Mouse (Mus musculus) cerebellum, postnatal 14 days (tissue): Measurements from ENCODE around the gene Tspo2.
"Not testable (repeated sequence)": the region's sequence is repeated elsewhere in the genome, so short reads cannot be mapped to it uniquely, and the experiment has no call there.

Experiments used
- DNase-seq, 2 experiments: peaks; one replicate each; pipeline ENCODE4 v3.0.0; 2021; ENCODE audit warnings: mixed read lengths in 2 of 2

Tspo2 gene

DNA sequence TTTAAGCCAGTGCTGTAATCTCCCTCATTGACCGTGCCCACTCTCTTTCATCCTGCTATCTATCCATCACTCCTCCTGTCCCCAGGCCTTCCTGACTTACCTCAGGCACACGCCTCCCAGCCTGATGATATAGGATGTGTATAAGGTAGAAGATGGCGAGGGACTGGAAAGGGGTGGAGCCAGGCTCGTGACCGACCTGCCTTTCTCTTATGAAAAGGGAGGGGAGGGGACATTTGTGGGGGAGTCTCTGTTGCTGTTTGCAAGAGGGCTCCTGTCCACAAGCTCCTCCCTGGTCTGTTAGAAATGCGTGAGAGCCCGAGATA lies at the start of gene Tspo2:
TSS of gene Tspo2 (minus strand) at position 170 of the 323 bp plus-strand sequence.
- no peak for DNase-seq

DNA sequence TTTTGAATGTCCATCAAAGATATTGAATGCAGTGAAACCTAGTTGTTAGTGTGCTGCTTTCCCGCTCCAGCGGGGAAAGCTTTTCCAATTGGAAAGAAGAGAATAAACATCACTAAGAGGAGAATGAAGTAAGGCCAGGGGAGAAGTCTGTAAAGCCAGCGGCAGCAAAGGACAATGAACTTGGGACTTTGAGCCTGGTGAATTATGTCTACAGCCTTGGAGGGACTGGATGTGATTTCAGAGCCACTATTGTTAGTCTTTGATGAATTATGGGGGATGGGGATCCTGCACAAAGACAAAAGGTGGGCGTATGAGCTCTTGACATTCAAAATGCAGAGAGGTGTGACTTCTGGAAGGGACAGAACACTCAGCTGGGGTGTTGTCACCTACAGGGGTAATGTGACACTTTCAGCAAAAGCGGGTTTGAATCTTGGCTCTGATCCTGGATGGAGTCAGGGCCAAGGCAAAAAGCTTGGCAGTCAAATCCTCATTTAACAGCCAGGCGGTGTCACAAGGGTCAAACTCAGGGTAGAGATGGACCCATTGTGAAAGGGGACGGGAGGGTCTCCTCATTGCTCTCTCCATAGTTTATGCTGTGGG lies 49.6 kb upstream of the Tspo2 start:
- peak in 1 of 2 experiments; percentile 22 for DNase-seq

DNA sequence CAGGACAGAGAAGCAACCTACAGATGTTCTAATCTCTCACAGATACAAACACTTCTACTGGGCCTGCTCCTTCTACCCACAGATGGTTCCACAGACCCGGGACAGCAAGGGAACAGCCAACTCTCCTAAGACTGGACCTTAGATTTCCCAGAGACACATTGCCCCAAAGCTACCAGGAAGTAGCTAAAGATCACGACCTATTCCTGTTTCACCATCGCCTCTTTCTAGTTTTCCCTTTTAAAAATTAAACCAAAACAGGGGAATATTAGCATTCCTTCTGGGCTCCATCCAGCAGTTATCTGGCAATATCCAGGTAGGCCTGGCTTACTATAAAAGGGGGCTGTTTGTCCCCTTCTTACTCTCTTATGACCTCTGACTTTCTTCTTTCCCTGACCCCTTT lies 46.7 kb upstream of the Tspo2 start:
- no peak for DNase-seq

DNA sequence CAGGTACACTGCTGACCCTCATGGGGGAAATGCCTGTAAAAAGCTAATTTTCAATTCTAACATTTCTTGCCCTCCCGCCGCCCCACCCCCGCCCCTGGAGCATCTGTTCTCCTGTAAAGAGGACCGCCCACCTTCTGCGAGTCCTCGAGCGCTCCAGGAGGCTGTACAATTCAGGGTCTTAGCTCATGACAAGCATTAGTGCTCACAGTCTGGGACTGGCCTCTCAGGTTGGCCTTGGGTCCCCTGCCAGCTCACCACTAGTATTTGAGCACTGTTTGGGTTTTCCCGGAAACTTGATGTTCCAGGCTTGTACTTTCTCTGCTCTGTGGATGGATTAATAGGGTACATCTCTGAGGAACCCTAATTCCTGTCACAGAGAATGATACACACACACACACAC lies 42.7 kb upstream of the Tspo2 start:
- no peak for DNase-seq

DNA sequence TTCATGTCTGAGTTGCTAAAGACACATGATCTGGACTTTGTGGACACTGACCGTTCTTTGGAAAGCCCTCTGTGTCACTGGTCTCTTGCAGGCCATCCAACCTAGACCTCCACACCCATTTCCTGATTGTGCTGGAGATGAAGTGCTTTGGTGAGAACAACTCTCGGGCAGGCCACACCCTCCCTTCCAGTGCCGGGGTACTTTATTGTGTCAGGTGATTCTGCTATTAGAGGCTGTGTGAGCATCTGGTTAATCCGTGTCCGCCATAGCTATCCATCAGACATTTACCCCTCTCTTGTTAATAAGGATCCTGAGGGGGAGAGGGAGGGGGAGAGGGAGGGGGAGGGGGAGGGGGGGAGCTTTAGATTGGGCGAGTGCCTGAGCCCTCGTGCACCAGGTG lies 42.3 kb upstream of the Tspo2 start:
- no peak for DNase-seq

DNA sequence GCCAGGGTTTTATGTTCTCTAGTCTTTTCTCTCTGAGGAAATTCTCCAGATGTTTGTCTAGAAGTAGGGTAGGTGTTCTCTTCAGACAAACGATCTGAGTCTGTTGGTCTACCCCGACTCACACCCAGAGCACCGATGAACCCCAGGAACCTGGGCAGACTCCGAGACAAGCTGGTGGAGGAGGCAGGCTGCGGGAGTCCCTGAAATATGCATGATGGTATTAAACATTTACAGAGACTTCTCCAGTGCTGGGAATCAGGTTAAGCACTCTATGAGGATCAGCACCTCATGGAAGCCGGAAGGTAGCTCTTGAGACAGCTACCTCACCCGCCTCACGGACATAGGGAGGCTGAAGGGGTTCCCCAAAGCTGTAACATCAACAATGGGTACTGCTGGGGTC lies 41.3 kb upstream of the Tspo2 start:
- no peak for DNase-seq

DNA sequence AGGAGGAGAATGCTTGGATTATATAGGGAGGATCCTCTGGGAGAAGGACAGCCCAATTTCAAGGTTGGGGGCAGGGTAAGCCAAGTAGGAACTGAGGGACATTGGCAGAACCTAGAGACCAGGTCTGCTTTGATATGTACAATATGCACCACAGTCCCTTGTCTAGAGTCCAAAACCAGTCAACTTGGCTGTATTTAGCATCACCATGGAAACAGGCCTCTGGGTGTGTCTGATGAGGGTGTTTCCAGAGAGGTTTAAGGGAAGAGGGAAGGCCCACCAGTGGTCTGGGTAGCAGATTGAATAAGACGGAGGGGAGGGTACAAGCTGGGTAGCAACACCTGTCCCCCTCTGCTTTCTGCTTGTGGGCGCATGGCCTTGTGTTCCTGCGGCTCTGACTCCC lies 38.1 kb upstream of the Tspo2 start:
- DNase-seq, result no peak

DNA sequence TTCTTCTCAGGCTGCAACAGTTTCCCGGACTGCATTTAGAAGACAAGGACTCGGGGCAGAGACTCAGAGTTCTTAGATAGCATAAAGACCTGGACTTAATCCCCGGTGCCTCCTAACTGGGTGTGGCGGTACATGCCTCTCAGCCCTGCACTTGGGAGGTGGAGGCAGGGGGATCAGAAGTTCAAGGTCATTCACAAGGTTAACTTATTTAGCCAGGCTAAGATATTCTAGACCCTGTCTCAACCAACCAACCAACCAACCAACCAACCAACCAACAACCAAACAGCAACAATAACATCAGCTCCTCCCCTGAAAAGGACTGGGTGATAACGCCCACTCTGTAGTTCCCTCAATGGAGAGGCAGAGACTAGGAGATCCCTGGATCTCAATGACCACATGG lies 32.9 kb upstream of the Tspo2 start:
- DNase-seq, result no peak

DNA sequence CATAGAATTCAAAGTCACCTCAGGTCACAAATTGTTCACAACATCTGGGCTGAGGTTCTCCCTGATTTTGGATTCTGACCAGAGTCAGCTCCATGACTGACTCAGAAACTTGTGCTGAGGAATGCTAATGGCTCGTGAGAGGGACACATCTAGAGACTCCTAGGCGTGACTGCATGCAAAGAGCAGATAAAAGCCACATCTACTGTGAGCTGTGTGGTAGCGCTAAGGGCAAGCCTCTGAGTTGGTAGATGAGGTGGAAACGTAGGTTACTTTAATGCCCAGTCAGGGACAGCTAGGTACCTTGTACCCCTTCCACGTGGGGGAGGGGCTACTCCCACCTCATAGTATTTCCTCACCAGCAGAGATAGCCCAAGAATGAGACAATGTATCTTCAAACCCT lies 32.4 kb upstream of the Tspo2 start:
- no peak for DNase-seq

DNA sequence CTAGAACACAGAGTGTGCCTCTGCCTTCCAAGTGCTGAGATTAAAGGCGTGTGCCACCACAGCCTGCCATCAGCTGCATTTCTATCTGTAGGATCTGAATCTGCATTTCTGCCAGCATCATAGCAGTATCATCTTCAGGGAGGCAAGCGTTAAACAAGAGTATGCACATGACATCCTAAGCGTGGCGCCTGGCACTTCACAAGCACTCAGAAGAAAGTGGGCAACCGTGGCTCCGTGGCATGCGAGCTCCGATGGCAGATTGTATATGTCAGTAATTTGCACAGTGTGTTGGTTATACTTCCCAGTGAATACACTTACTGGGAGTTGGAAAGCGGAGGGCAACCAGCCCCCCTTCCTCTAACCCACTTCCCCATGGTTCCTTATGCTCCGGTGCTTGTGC lies 28.6 kb upstream of the Tspo2 start:
- DNase-seq, result no peak

DNA sequence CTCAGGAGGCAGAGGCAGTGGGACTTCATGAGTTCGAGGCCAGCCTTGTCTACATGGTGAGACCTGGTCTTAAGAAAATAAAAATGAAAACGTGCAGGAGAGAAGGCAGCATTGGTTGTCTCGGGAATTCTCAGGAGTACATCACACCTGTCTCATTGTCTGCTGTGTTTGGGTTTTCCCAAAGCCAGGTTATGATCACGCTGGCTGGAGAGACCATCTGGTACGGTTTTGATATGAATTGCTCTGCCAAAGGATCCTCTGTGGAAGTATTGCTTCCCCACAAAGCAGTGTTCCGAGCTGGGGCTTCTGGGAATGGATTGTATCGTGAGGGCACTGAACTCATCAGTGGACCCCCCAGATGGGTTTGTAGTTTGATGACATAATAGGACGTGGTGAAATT lies 24.1 kb upstream of the Tspo2 start:
- DNase-seq, result no peak

DNA sequence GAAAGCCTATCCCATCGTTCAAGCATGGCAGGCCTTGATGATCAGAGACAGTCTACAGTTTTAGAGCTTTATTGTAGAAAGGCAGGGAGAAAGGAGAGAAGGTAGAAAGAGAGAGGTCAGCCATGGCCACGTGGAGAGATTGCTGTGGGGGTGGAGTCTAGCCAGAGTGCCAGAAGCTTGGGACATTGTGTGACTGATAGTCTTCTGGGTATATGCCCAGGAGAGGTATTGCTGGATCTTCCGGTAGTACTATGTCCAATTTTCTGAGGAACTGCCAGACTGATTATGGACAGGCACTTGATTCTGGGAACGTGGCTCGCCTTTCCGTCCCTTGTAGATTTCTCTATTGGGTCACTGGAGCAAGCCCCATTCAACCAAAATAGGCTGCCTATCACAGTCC lies 23.0 kb upstream of the Tspo2 start:
- not testable (repeated sequence) for DNase-seq

DNA sequence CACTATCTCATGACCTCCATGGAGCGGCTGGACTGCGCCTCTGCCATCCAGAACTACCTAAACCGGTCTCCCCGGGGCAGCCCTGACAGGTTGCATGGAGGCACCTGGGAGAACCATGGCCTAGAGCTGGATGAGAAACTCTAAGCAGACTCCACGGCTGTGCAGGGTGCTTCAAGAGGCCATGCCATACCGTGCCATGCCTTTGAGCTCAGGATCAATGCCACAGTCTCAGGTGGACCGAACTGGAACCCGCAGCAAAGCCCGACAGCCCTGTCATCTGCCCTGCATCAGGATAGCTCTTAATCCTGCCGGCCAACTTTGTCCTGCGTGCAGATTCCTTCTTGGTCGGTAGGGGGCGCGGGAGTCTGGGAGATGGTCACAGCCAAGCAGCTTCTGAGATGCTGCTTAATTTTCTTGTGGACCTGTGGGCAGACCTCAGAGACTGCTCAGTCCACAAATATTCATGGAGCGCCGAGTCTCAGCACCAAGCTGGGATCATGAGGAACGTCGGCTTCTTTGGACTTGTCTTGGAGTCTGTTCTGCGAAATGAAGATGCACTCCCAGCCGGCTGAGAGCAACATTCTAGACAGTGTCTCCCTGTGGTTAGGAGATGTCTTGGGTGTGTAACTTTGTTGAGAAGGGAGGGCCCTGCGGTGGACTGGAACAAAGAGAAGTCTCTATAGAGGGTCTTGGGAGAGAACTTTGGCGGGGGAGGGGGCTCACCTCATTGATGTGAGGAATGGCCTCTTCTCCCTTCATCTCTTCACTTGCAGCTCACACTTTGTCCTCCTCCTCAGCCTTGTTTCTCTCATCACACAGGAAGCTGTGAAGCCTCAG lies 16.3 kb upstream of the Tspo2 start:
- peak; percentile 95 to 96 for DNase-seq

DNA sequence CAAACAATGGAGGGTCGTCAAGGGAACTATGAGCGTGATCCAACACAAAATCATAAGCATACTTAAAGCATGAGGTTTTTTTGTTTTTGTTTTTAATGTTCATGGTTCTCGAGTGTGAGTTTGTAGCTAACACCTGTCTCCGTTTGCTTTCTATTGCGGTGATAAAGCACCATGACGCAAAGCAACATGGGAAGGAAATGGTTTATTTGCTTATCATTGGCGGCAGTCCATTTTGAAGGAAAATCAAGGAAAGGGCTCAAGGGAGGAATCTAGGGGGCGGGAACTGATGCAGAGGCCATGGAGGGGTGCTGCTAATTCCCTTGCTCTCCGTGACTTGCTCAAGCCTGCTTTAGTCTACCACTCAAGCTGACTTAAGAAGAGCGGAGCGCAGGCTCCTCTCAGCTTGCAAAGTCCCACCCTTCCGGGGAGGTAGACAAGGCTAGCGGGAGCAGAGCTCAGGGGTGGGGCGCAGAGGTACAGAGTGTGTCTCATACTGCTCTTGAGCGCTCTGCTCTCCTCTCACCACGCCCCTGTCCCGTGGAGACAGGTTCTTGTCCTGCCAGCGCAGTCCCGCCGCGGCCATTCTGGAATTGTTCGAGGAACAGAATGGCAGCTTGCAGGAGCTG lies 15.6 kb upstream of the Tspo2 start:
- no peak for DNase-seq

DNA sequence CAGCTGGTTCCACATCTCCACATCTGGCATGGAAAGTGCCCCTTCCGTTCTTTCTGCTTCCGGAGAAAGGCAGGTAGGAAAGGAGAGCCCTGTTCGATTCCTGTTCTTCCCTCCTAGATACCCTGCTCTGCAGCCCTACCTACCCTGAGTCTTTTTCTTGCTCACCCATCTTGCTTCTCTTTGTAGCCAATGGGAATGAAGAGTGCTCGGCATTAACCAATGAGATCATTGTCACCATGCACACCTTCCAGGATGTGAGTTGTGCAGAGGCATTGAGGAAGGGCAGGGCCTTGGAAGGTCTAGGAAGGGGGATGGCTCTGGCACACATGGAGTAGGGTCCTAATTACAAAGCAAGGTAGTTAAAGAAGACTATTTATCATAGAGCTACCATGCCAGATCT lies 12.1 kb upstream of the Tspo2 start:
- no peak for DNase-seq

DNA sequence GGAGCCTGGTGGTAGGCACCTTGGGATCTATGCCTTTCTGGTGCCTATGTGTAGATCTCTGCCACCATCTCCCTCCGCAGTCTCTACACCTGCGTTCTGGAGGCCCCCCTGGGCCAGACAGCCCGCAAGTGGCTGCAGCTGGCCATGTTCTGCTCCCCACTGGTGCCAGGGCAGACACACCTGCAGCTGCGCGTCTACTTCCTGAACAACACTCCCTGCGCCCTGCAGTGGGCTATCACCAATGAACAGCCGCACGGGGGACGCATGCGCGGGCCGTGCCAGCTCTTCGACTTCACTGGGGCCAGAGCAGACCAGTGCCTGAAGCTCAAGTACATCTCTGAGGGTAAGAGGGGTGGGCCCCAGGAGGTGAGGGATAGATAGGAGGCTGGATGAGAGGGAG lies 10.8 kb upstream of the Tspo2 start:
- DNase-seq, result no peak

DNA sequence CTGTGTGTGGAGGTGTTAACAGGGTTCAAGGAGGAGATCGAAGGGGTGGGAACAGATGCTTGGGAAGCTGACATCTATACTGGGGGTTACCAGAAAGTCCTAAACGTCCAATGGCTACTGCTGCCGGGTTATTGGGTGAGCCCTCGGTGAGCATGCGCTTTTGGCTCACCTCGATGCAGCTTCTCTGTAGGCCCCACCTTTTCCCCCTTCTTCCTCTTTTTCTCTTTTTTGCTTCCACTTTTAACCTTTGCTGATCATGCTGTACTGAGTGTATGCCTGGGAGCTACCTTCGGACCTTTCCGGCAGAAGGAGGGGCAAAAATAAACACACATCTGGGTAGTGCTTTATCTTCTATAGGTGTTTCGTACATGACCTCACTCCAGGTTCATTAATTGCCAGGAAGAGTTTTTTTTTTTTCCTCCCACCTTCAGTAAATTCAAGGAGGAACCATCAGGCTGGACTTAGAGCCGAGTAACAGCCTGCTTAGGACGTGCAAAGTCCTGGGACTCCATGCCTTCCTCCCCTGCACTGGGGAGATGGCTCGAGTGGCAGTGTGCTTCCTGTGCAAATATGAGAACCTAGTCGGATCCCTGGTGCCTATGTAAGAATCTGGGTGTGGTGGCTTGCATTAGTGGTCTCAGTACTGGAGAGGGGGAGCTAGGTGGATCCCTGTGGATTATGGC lies 6.8 kb upstream of the Tspo2 start:
- no peak for DNase-seq

DNA sequence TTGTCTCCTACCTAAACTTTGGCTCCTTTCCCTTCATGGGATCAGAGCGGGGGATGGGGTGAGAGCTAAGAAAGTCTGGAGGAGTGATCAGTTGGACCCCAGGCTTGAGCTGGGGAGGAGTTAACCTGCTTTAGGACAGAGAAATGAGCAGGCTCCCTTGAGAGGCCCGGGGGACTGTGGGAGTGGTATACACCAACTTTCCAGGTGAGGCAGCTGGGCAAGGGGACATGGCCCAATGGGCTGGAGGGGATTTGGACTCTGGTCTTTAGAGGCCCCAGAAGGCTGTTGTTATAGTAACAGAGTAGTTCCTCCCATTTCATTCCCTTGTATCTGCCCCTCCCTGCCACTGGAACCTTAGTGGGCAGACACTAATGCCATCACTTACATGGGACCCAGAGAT lies 4.6 kb upstream of the Tspo2 start:
- DNase-seq, result no peak

DNA sequence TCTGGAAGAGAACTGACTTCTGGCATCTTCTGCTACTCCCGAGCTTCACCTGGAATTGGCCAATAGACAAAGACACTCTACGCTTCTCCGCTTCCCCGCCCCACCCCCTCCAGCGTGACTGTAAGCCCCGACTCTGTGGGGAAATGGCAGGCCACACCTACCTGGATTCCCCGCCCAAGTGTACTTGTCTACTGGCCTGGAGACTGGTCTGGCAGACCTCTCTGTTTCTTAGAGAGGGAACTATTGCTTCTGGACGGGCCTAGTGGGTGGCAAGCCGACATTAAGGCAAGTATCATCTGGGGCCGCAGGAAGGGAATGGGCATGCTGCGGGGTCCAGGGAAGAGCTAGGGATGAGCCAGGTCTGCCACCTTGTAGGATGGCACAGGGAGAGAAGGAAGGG lies 3.4 kb upstream of the Tspo2 start, which contains the start of gene Unc5cl:
TSS of gene Unc5cl (plus strand) at position 214 of the 400 bp plus-strand sequence.
- no peak for DNase-seq

DNA sequence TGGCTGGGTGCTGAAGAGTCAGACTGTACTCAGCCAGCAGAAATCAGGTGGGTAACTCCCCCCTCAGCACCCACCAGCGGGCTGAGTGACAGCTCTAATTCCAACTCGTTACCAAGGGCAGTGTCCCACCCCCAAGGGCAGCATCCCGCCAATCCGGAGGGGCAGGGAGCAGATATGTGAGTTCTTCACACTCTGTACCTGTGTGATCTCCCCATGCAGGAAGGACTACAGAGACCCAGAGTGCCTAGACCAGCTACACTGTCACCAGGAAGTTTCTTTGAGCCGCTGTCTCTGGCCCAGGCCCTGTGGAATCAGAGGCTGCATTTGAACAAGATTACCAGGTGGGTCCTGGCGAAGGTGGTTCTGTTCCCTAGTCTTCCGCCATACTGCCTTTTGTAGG lies 2.9 kb upstream of the Tspo2 start:
- no peak for DNase-seq

DNA sequence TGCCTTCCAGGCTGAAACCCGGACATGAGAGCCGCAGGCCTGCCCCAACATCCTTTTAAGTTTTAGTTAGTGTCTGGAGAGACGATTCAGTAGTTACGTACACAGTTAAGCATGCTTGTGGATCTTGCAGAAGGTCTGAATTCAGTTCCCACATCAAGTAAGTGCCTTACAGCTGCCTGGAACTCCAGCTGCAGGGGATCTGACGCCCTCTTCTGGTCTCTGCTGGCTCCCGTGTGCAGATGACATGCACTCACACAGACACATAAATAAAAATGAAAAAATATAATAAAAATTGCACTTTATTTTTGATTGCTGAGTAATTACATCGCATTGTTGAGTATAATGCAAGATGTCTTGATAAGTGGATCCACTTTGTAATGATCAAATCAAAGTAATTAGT lies 2.2 kb upstream of the Tspo2 start:
- no peak for DNase-seq

DNA sequence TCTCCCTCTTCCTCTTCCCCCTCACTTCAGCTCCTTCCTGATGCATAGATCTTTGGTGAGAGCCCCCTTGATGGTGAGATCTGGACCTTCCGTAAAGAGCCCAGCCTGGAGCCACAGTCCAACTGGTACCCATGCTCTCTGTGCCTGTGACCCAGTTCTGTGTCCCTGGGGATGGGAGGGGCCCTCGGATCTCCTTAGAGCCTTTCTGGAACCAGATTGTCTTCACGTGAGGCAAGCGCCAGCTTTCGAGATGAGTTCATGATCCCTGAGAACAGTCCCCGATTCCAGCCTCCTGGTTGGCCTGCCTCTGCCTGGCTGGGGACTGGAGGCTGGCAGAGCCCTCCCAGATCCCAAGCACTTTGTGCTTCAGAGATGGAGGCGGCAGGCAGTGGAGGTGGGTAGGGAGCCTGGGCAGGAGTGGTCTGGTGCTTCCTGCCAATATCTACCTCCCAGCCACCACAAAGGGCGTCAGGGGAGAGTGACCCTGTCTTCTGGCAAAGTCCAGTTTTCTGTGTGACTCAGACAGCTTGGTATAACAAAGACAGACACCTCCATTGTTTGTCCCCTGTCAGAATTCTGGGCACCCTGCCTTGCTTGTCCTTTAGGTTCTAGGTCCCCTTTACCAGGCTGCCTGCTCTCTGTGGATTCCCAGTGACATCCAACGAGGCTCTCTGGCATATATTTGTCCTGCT lies 577 bp upstream of the Tspo2 start:
- DNase-seq, result no peak
